Mouse (Mus musculus): ENCODE data around the gene Inip.

Gene Inip

GRCm38 (mm10) chr4:59801489-59801888 lies at the start of gene Inip:
Gene Inip, minus strand, starts transcription at chr4:59801589.
- DNase-seq (ENCODE audit: low spot score): no peak

- peak; percentile 81 for DNase-seq (ENCODE audit: low spot score)
These were observed 48.8 kb upstream of the Inip start for GRCm38 (mm10) chr4:59850181-59850580.

- no peak for DNase-seq (ENCODE audit: low spot score)
These were observed 46.1 kb upstream of the Inip start for GRCm38 (mm10) chr4:59847447-59847846.

GRCm38 (mm10) chr4:59845245-59845637 lies 43.9 kb upstream of the Inip start:
- DNase-seq (ENCODE audit: low spot score): no peak

GRCm38 (mm10) chr4:59844460-59845244 lies 43.3 kb upstream of the Inip start:
- no peak for DNase-seq (ENCODE audit: low spot score)

GRCm38 (mm10) chr4:59837659-59838058 lies 36.3 kb upstream of the Inip start:
- DNase-seq (ENCODE audit: low spot score): no peak

GRCm38 (mm10) chr4:59832810-59833209 lies 31.4 kb upstream of the Inip start:
- DNase-seq (ENCODE audit: low spot score): no peak

GRCm38 (mm10) chr4:59831038-59831437 lies 29.6 kb upstream of the Inip start:
- no peak for DNase-seq (ENCODE audit: low spot score)

- DNase-seq (ENCODE audit: low spot score): no peak
These were observed 27.7 kb upstream of the Inip start for GRCm38 (mm10) chr4:59829072-59829471.

- no peak for DNase-seq (ENCODE audit: low spot score)
These were observed 25.0 kb upstream of the Inip start for GRCm38 (mm10) chr4:59826381-59826780.

GRCm38 (mm10) chr4:59825634-59826033 lies 24.2 kb upstream of the Inip start:
- DNase-seq (ENCODE audit: low spot score): no peak

- DNase-seq (ENCODE audit: low spot score): no peak
These were observed 23.5 kb upstream of the Inip start for GRCm38 (mm10) chr4:59824860-59825259.

- peak; percentile 19 for DNase-seq (ENCODE audit: low spot score)
These were observed 22.1 kb upstream of the Inip start for GRCm38 (mm10) chr4:59823470-59823869.

GRCm38 (mm10) chr4:59822119-59822518 lies 20.7 kb upstream of the Inip start:
- DNase-seq (ENCODE audit: low spot score): no peak

GRCm38 (mm10) chr4:59821516-59821915 lies 20.1 kb upstream of the Inip start:
- DNase-seq (ENCODE audit: low spot score): no peak

GRCm38 (mm10) chr4:59819477-59820022 lies 18.2 kb upstream of the Inip start:
- DNase-seq (ENCODE audit: low spot score): peak; percentile 23

GRCm38 (mm10) chr4:59819054-59819472 lies 17.7 kb upstream of the Inip start:
- DNase-seq (ENCODE audit: low spot score): no peak

- no peak for DNase-seq (ENCODE audit: low spot score)
These were observed 17.1 kb upstream of the Inip start for GRCm38 (mm10) chr4:59818498-59818897.

GRCm38 (mm10) chr4:59817790-59818189 lies 16.4 kb upstream of the Inip start:
- DNase-seq (ENCODE audit: low spot score): no peak

- no peak for DNase-seq (ENCODE audit: low spot score)
These were observed 15.1 kb upstream of the Inip start for GRCm38 (mm10) chr4:59816477-59816876.

- peak; percentile 48 for DNase-seq (ENCODE audit: low spot score)
These were observed 14.6 kb upstream of the Inip start for GRCm38 (mm10) chr4:59816016-59816415.

- no peak for DNase-seq (ENCODE audit: low spot score)
These were observed 13.9 kb upstream of the Inip start for GRCm38 (mm10) chr4:59815121-59815810.

GRCm38 (mm10) chr4:59814094-59814493 lies 12.7 kb upstream of the Inip start:
- DNase-seq (ENCODE audit: low spot score): no peak
